Mouse (Mus musculus) forebrain, embryonic 11.5 days (tissue): Measurements from ENCODE around the gene Cxcl5. TPM values are rescaled to one million over a fixed set of nuclear protein-coding genes. Genes with fewer than 3 reads are reported as not detected.
A peak's percentile ranks its signal among the peaks of the same experiment; 100 is the strongest.

Source experiments
- ATAC-seq: fragments of 200-750 bp; cut with Nextera tagmentation; replicated peaks from 2 replicates; pipeline ENCODE4 v1.8.0; 2017; ENCODE audit warnings: moderate TSS enrichment; ENCODE audit not compliant: low FRiP score
- DNase-seq: peaks from one replicate; pipeline ENCODE4 v3.0.0-alpha.2; 2017; ENCODE audit warnings: low spot score
- H3K27ac ChIP-seq: fragments of 300-500 bp; sonication (generic); 2 replicates; pipeline ENCODE4 v1.5.1; 2014; ENCODE audit warnings: low read depth, low read length
- H3K27me3 ChIP-seq: fragments of 300-500 bp; sonication (generic); 2 replicates; pipeline ENCODE4 v1.6.1; 2014; ENCODE audit warnings: mild to moderate bottlenecking, low read length, mixed read lengths; ENCODE audit not compliant: control insufficient read depth, insufficient read depth
- H3K36me3 ChIP-seq: fragments of 300-500 bp; sonication (generic); 2 replicates; pipeline ENCODE4 v1.6.1; 2014; ENCODE audit warnings: mild to moderate bottlenecking, low read length, moderate library complexity, mixed read lengths; ENCODE audit not compliant: control insufficient read depth, insufficient read depth
- H3K4me1 ChIP-seq: fragments of 300-500 bp; sonication (generic); replicated peaks from 2 replicates; pipeline ENCODE4 v1.6.1; 2014; ENCODE audit warnings: low read length, mixed read lengths; ENCODE audit not compliant: control insufficient read depth, insufficient read depth
- H3K4me2 ChIP-seq: fragments of 300-500 bp; sonication (generic); 2 replicates; pipeline ENCODE4 v1.6.1; 2014; ENCODE audit warnings: low read depth, mild to moderate bottlenecking, low read length, moderate library complexity, mixed read lengths; ENCODE audit not compliant: severe bottlenecking
- H3K4me3 ChIP-seq: fragments of 300-500 bp; sonication (generic); 2 replicates; pipeline ENCODE4 v1.5.1; 2014; ENCODE audit warnings: low read depth, low read length
- H3K9ac ChIP-seq: fragments of 300-500 bp; sonication (generic); 2 replicates; pipeline ENCODE4 v1.6.1; 2014; ENCODE audit warnings: low read length
- H3K9me3 ChIP-seq: fragments of 300-500 bp; sonication (generic); 2 replicates; pipeline ENCODE4 v1.6.1; 2016; ENCODE audit warnings: low read length, mixed read lengths; ENCODE audit not compliant: control insufficient read depth
- WGBS: fragments of 180-500 bp; shearing (Covaris S2); extraction: QIAGEN DNeasy Blood & Tissue Kit; methylation state at CpG from one replicate; pipeline ENCODE4 v1.1.7; 2014; 5-methylcytosine and 5-hydroxymethylcytosine counted together
- polyA plus RNA-seq: library from polyadenylated mRNA; unstranded; fragments of >200 nt; fragmentation: Nextera tagmentation; extraction: Ambion mirVana; gene quantifications from 2 replicates; pipeline ENCODE4 v1.2.1, GENCODE M21; 2014

Gene Cxcl5
- polyA plus RNA-seq, 1 experiment from 2014 or later = not detected

DNA sequence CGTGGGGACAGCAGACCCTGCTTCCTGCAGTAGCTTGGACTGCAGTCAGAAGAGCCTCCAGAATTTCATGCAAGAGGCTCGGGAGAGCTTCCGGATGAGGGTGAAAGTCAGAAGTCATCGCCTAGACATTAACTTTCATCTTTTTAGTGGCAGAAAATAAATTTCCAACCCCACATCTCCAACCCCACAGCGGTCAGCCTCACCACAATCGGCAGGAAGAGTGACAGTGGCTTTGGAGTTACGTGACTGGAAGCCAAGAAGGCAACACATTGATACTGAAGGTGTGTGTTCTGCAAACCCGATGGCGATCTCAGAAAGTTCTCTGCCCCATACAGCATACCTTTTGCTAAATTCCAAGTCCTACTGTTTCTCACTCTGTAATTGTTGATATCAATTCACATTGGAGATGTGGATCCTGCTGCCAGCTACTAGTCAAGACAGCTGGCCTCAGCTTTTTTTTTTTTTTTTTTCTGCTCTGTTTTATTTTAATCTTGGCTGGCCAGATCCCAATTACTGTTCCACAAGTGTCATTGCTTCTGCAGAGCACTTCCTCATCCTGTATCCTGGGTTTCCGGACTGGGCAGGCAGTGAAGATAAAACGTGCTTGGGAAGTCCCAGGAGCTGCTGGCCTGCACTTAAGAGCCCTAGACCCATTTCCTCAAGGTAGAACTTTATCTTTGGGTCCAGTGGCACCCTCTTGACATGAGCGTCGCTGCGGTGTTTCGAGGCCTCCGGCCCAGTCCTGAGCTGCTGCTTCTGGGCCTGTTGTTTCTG, 12.9 kb downstream of the Cxcl5 start, which contains the start of gene Pf4:
Gene Pf4 (plus strand): TSS at position 556 of the 774 bp plus-strand sequence.
- no peak within 1 kb of the TSS for H3K9ac ChIP-seq
- H3K4me1 ChIP-seq = no peaks in the 10 kb centered on the region
- ATAC-seq = no peak
- no peak within 1 kb of the TSS for H3K4me3 ChIP-seq
- 88% methylated on average over 16 of the region's 16 CpGs for WGBS
- H3K36me3 ChIP-seq = no peaks in the 10 kb centered on the region
- H3K27me3 ChIP-seq = no peaks in the 10 kb centered on the region
- H3K27ac ChIP-seq = no peak within 1 kb of the TSS
- H3K4me2 ChIP-seq = no peak within 1 kb of the TSS
- H3K9me3 ChIP-seq = no peaks in the 10 kb centered on the region
- no peak for DNase-seq

- no peak overlapping the region for H3K4me3 ChIP-seq
- ATAC-seq (no peak), DNase-seq (no peak)
- no peak overlapping the region for H3K27ac ChIP-seq
- H3K27me3 ChIP-seq = no peaks in the 10 kb centered on the region
- H3K4me2 ChIP-seq = no peak overlapping the region
- no peaks in the 10 kb centered on the region for H3K9me3 ChIP-seq
- H3K36me3 ChIP-seq = no peaks in the 10 kb centered on the region
- WGBS = 96% methylated on average over 5 of the region's 5 CpGs
- H3K4me1 ChIP-seq = no peaks in the 10 kb centered on the region
- H3K9ac ChIP-seq = no peak overlapping the region
These were observed 16.4 kb downstream of the Cxcl5 start for GRCm38 (mm10) chr5:90775562-90775961.

DNA sequence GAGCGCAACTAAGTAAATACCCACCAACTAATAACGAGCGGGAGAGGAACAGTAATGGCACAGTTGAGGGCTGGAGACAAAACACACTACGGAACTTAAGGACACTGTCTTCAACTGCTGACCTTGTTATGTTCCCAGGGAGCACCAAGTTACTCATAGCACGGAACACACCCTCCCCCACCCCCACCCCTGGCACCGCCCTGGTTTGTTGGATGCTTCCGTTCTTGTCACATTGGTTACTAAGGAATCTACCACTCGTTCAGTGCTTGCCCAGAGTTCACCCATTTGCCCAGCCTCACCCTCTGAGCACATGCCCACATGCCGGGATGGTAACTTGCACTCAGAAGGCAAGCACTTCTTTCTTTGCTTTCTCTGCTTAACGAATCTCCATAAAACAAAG, 18.5 kb downstream of the Cxcl5 start:
- Histone ChIP-seq H3K9ac (no peak overlapping the region), H3K4me3 (no peak overlapping the region), H3K27me3 (no peaks in the 10 kb centered on the region), H3K9me3 (no peaks in the 10 kb centered on the region), H3K36me3 (no peaks in the 10 kb centered on the region), H3K27ac (no peak overlapping the region), H3K4me2 (no peak overlapping the region), H3K4me1 (no peaks in the 10 kb centered on the region)
- DNase-seq (no peak), ATAC-seq (no peak)
- WGBS = 75% methylated on average over 10 of the region's 10 CpGs

GRCm38 (mm10) chr5:90778856-90779255, 19.7 kb downstream of the Cxcl5 start:
- H3K9me3 ChIP-seq = no peaks in the 10 kb centered on the region
- no peaks in the 10 kb centered on the region for H3K36me3 ChIP-seq
- H3K4me2 ChIP-seq = no peak overlapping the region
- H3K9ac ChIP-seq = no peak overlapping the region
- no peak for DNase-seq
- no peak overlapping the region for H3K27ac ChIP-seq
- 86% methylated on average over 6 of the region's 6 CpGs for WGBS
- no peak overlapping the region for H3K4me3 ChIP-seq
- ATAC-seq = no peak
- no peaks in the 10 kb centered on the region for H3K4me1 ChIP-seq
- no peaks in the 10 kb centered on the region for H3K27me3 ChIP-seq

DNA sequence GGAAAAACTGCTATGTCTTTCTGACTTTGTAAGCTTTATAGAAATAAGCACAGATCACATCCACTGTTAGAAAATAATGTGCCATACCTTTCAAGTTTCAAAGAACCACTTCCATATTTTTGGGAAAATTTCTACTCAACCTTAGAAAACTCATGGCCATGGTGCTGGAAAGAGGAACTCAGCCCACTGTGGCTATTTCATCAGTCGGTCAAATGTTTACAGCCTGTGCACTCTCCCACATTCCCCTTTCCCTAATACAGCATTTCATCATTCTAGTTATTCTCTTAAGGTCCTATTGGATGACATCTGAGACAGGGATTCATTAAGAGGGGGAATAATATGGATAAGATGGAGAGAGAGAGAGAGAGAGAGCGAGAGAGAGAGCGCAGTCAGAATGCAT, 24.5 kb downstream of the Cxcl5 start:
- Histone ChIP-seq H3K9me3 (no peaks in the 10 kb centered on the region), H3K27me3 (no peaks in the 10 kb centered on the region), H3K27ac (no peak overlapping the region), H3K9ac (no peak overlapping the region), H3K36me3 (no peaks in the 10 kb centered on the region), H3K4me1 (no peaks in the 10 kb centered on the region), H3K4me3 (no peak overlapping the region), H3K4me2 (no peak overlapping the region)
- DNase-seq (no peak), ATAC-seq (no peak)
- WGBS = 91% methylated on average over 3 of the region's 3 CpGs

DNA sequence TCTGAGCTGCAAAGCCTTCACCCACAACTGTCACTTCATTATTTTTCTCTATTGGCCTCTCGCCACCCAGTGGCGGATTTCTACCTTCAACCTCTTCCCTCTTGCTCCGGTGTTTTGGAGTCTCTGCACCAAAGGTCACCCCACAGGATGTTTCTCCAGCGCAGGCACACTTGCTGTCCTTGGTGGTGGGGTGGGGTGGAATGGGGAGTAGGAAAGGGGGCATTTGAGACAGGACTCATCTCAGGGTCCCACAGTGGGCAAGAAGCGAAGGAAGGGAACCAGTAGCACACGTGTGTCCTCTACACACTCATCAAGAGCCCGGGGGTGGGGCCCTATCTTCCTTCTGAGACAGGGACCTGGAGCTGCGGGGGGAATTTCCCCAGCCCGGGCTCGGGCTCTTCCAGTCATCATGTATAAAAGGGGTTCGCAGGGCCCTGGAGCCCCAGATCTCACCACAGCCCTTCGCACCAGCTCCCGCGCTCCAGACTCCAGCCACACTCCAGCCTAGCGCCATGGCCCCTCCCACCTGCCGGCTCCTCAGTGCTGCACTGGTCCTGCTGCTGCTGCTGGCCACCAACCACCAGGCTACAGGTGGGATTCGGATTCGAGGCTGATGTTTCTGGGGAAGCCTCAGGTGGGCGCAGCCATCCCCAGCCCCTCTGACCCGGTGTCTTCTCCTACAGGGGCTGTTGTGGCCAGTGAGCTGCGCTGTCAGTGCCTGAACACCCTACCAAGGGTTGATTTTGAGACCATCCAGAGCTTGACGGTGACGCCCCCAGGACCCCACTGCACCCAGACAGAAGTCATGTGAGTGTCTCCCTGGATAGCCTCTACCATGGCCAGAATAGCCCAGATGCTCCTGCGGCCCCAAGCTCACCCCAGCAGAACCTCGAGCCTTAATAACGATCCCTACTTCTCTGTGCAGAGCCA, 26.8 kb downstream of the Cxcl5 start, which contains the start of gene Cxcl3:
Gene Cxcl3 (plus strand): TSS at position 445 of the 930 bp plus-strand sequence.
- peak; percentile 59 for DNase-seq
- peak; percentile 85 for ATAC-seq
- 17% methylated on average over 24 of the region's 26 CpGs for WGBS
- H3K9ac ChIP-seq = peak within 1 kb of the TSS; percentile 29; the same call in 1 of the 2 replicates
- H3K4me2 ChIP-seq = peak within 1 kb of the TSS; percentile 73
- peak within 1 kb of the TSS; percentile 25 for H3K4me3 ChIP-seq
- no peaks in the 10 kb centered on the region for H3K27me3 ChIP-seq
- no peaks in the 10 kb centered on the region for H3K4me1 ChIP-seq
- no peak within 1 kb of the TSS for H3K27ac ChIP-seq
- no peaks in the 10 kb centered on the region for H3K9me3 ChIP-seq
- H3K36me3 ChIP-seq = no peaks in the 10 kb centered on the region

- H3K9me3 ChIP-seq = no peaks in the 10 kb centered on the region
- no peak for DNase-seq
- WGBS = 82% methylated on average over 4 of the region's 4 CpGs
- no peak overlapping the region for H3K4me2 ChIP-seq
- no peaks in the 10 kb centered on the region for H3K4me1 ChIP-seq
- H3K27ac ChIP-seq = no peak overlapping the region
- no peaks in the 10 kb centered on the region for H3K27me3 ChIP-seq
- no peak overlapping the region for H3K9ac ChIP-seq
- ATAC-seq = no peak
- H3K36me3 ChIP-seq = no peaks in the 10 kb centered on the region
- H3K4me3 ChIP-seq = no peak overlapping the region
These were observed 29.0 kb downstream of the Cxcl5 start for GRCm38 (mm10) chr5:90788114-90788513.

- WGBS = 87% methylated on average over 11 of the region's 11 CpGs
- DNase-seq (no peak), ATAC-seq (no peak)
- H3K9me3 ChIP-seq = no peaks in the 10 kb centered on the region
- H3K27me3 ChIP-seq = no peaks in the 10 kb centered on the region
- H3K4me1 ChIP-seq = no peaks in the 10 kb centered on the region
- no peak overlapping the region for H3K27ac ChIP-seq
- H3K4me3 ChIP-seq = no peak overlapping the region
- no peaks in the 10 kb centered on the region for H3K36me3 ChIP-seq
- H3K4me2 ChIP-seq = no peak overlapping the region
- no peak overlapping the region for H3K9ac ChIP-seq
These were observed 30.3 kb downstream of the Cxcl5 start for GRCm38 (mm10) chr5:90789306-90790073.
